Mouse (Mus musculus): ENCODE measurements around the gene Ms4a10. TPM values are rescaled to one million over a fixed set of nuclear protein-coding genes. Genes with fewer than 3 reads are reported as not detected.
A peak's percentile ranks its signal among the peaks of the same experiment; 100 is the strongest.

Gene Ms4a10
- polyA plus RNA-seq, 1 experiment from 2014 or later = not detected

- no peak overlapping the region for H3K4me3 ChIP-seq (ENCODE audit: low read depth, low read length)
- H3K36me3 ChIP-seq (ENCODE audit: control insufficient read depth, insufficient read depth, low read length) = peaks cover 10% of the 10 kb centered on the region; the same call in 1 of the 2 replicates
- ATAC-seq (ENCODE audit: insufficient number of reproducible peaks, insufficient read depth, low FRiP score, low read depth) = no peak
- no peaks in the 10 kb centered on the region for H3K9me3 ChIP-seq (ENCODE audit: control insufficient read depth, low read depth, low read length)
- H3K4me2 ChIP-seq (replicated peaks; ENCODE audit: low read depth, low read length) = no peak overlapping the region
- no peak overlapping the region for H3K27ac ChIP-seq (ENCODE audit: low read length)
- H3K9ac ChIP-seq (replicated peaks; ENCODE audit: low read depth, low read length) = no peak overlapping the region
- H3K4me1 ChIP-seq (ENCODE audit: control insufficient read depth, insufficient read depth, low read length) = peaks cover 12% of the 10 kb centered on the region
- WGBS = 22% methylated on average over 3 of the region's 3 CpGs
- no peaks in the 10 kb centered on the region for H3K27me3 ChIP-seq (ENCODE audit: control insufficient read depth, insufficient read depth, low read length)
These were observed 35.7 kb downstream of the Ms4a10 start for GRCm38 (mm10) chr19:10938771-10939170.

GRCm38 (mm10) chr19:10937110-10937563, 37.3 kb downstream of the Ms4a10 start, which contains the start of gene Ptgdr2:
TSS of gene Ptgdr2 (plus strand) at chr19:10937160.
- peaks cover 3% of the 10 kb centered on the region; the same call in 1 of the 2 replicates for H3K36me3 ChIP-seq (ENCODE audit: control insufficient read depth, insufficient read depth, low read length)
- 49% methylated on average over 5 of the region's 5 CpGs for WGBS
- no peak within 1 kb of the TSS for H3K9ac ChIP-seq (replicated peaks; ENCODE audit: low read depth, low read length)
- no peaks in the 10 kb centered on the region for H3K9me3 ChIP-seq (ENCODE audit: control insufficient read depth, low read depth, low read length)
- H3K4me1 ChIP-seq (ENCODE audit: control insufficient read depth, insufficient read depth, low read length) = peaks cover 12% of the 10 kb centered on the region
- H3K4me3 ChIP-seq (ENCODE audit: low read depth, low read length) = no peak within 1 kb of the TSS
- H3K4me2 ChIP-seq (replicated peaks; ENCODE audit: low read depth, low read length) = no peak within 1 kb of the TSS
- H3K27me3 ChIP-seq (ENCODE audit: control insufficient read depth, insufficient read depth, low read length) = no peaks in the 10 kb centered on the region
- no peak for ATAC-seq (ENCODE audit: insufficient number of reproducible peaks, insufficient read depth, low FRiP score, low read depth)
- H3K27ac ChIP-seq (ENCODE audit: low read length) = no peak within 1 kb of the TSS

- Histone ChIP-seq H3K27me3 (ENCODE audit: control insufficient read depth, insufficient read depth, low read length) (no peaks in the 10 kb centered on the region), H3K27ac (ENCODE audit: low read length) (no peak overlapping the region), H3K4me3 (ENCODE audit: low read depth, low read length) (no peak overlapping the region), H3K4me1 (ENCODE audit: control insufficient read depth, insufficient read depth, low read length) (peaks cover 8% of the 10 kb centered on the region), H3K36me3 (ENCODE audit: control insufficient read depth, insufficient read depth, low read length) (no peaks in the 10 kb centered on the region), H3K9me3 (ENCODE audit: control insufficient read depth, low read depth, low read length) (no peaks in the 10 kb centered on the region), H3K9ac (replicated peaks; ENCODE audit: low read depth, low read length) (no peak overlapping the region), H3K4me2 (replicated peaks; ENCODE audit: low read depth, low read length) (no peak overlapping the region)
- 89% methylated on average over 5 of the region's 5 CpGs for WGBS
- no peak for ATAC-seq (ENCODE audit: insufficient number of reproducible peaks, insufficient read depth, low FRiP score, low read depth)
These were observed 38.4 kb downstream of the Ms4a10 start for GRCm38 (mm10) chr19:10936077-10936476.

- no peaks in the 10 kb centered on the region for H3K9me3 ChIP-seq (ENCODE audit: control insufficient read depth, low read depth, low read length)
- 46% methylated on average over 5 of the region's 5 CpGs for WGBS
- H3K4me2 ChIP-seq (replicated peaks; ENCODE audit: low read depth, low read length) = no peak overlapping the region
- no peaks in the 10 kb centered on the region for H3K27me3 ChIP-seq (ENCODE audit: control insufficient read depth, insufficient read depth, low read length)
- ATAC-seq (ENCODE audit: insufficient number of reproducible peaks, insufficient read depth, low FRiP score, low read depth) = no peak
- H3K9ac ChIP-seq (replicated peaks; ENCODE audit: low read depth, low read length) = no peak overlapping the region
- H3K36me3 ChIP-seq (ENCODE audit: control insufficient read depth, insufficient read depth, low read length) = no peaks in the 10 kb centered on the region
- H3K4me1 ChIP-seq (ENCODE audit: control insufficient read depth, insufficient read depth, low read length) = peaks cover 1% of the 10 kb centered on the region; the same call in 1 of the 2 replicates
- H3K4me3 ChIP-seq (ENCODE audit: low read depth, low read length) = no peak overlapping the region
- H3K27ac ChIP-seq (ENCODE audit: low read length) = peak overlapping the region; percentile 39; the same call in 1 of the 2 replicates
These were observed 39.4 kb downstream of the Ms4a10 start for GRCm38 (mm10) chr19:10935029-10935428.

GRCm38 (mm10) chr19:10930641-10931040, 43.8 kb downstream of the Ms4a10 start:
- H3K36me3 ChIP-seq (ENCODE audit: control insufficient read depth, insufficient read depth, low read length) = no peaks in the 10 kb centered on the region
- no peak for ATAC-seq (ENCODE audit: insufficient number of reproducible peaks, insufficient read depth, low FRiP score, low read depth)
- no peaks in the 10 kb centered on the region; the same call in 1 of the 2 replicates for H3K9me3 ChIP-seq (ENCODE audit: control insufficient read depth, low read depth, low read length)
- WGBS = 61% methylated on average over 2 of the region's 2 CpGs
- H3K4me1 ChIP-seq (ENCODE audit: control insufficient read depth, insufficient read depth, low read length) = no peaks in the 10 kb centered on the region
- no peak overlapping the region for H3K4me3 ChIP-seq (ENCODE audit: low read depth, low read length)
- H3K27ac ChIP-seq (ENCODE audit: low read length) = no peak overlapping the region
- no peak overlapping the region for H3K9ac ChIP-seq (replicated peaks; ENCODE audit: low read depth, low read length)
- no peak overlapping the region for H3K4me2 ChIP-seq (replicated peaks; ENCODE audit: low read depth, low read length)
- no peaks in the 10 kb centered on the region for H3K27me3 ChIP-seq (ENCODE audit: control insufficient read depth, insufficient read depth, low read length)

- Histone ChIP-seq H3K36me3 (ENCODE audit: control insufficient read depth, insufficient read depth, low read length) (no peaks in the 10 kb centered on the region), H3K9ac (replicated peaks; ENCODE audit: low read depth, low read length) (no peak overlapping the region), H3K27ac (ENCODE audit: low read length) (no peak overlapping the region), H3K27me3 (ENCODE audit: control insufficient read depth, insufficient read depth, low read length) (no peaks in the 10 kb centered on the region), H3K4me3 (ENCODE audit: low read depth, low read length) (no peak overlapping the region), H3K4me1 (ENCODE audit: control insufficient read depth, insufficient read depth, low read length) (peaks cover 4% of the 10 kb centered on the region; the same call in 1 of the 2 replicates), H3K4me2 (replicated peaks; ENCODE audit: low read depth, low read length) (no peak overlapping the region), H3K9me3 (ENCODE audit: control insufficient read depth, low read depth, low read length) (no peaks in the 10 kb centered on the region; the same call in 1 of the 2 replicates)
- WGBS = 60% methylated on average over 4 of the region's 4 CpGs
- no peak for ATAC-seq (ENCODE audit: insufficient number of reproducible peaks, insufficient read depth, low FRiP score, low read depth)
These were observed 47.8 kb downstream of the Ms4a10 start for GRCm38 (mm10) chr19:10926666-10927065.

- no peak for ATAC-seq (ENCODE audit: insufficient number of reproducible peaks, insufficient read depth, low FRiP score, low read depth)
- Histone ChIP-seq H3K4me2 (replicated peaks; ENCODE audit: low read depth, low read length) (no peak overlapping the region), H3K9ac (replicated peaks; ENCODE audit: low read depth, low read length) (no peak overlapping the region), H3K27ac (ENCODE audit: low read length) (no peak overlapping the region), H3K36me3 (ENCODE audit: control insufficient read depth, insufficient read depth, low read length) (no peaks in the 10 kb centered on the region), H3K4me1 (ENCODE audit: control insufficient read depth, insufficient read depth, low read length) (peaks cover 4% of the 10 kb centered on the region; the same call in 1 of the 2 replicates), H3K27me3 (ENCODE audit: control insufficient read depth, insufficient read depth, low read length) (no peaks in the 10 kb centered on the region), H3K4me3 (ENCODE audit: low read depth, low read length) (no peak overlapping the region), H3K9me3 (ENCODE audit: control insufficient read depth, low read depth, low read length) (no peaks in the 10 kb centered on the region; the same call in 1 of the 2 replicates)
- WGBS = 53% methylated on average over 6 of the region's 6 CpGs
These were observed 48.3 kb downstream of the Ms4a10 start for GRCm38 (mm10) chr19:10926123-10926621.

- Histone ChIP-seq H3K9me3 (ENCODE audit: control insufficient read depth, low read depth, low read length) (no peaks in the 10 kb centered on the region; the same call in 1 of the 2 replicates), H3K4me1 (ENCODE audit: control insufficient read depth, insufficient read depth, low read length) (peaks cover 4% of the 10 kb centered on the region; the same call in 1 of the 2 replicates), H3K36me3 (ENCODE audit: control insufficient read depth, insufficient read depth, low read length) (no peaks in the 10 kb centered on the region), H3K4me2 (replicated peaks; ENCODE audit: low read depth, low read length) (no peak overlapping the region), H3K27me3 (ENCODE audit: control insufficient read depth, insufficient read depth, low read length) (no peaks in the 10 kb centered on the region), H3K9ac (replicated peaks; ENCODE audit: low read depth, low read length) (no peak overlapping the region), H3K4me3 (ENCODE audit: low read depth, low read length) (no peak overlapping the region), H3K27ac (ENCODE audit: low read length) (no peak overlapping the region)
- WGBS = 37% methylated on average over 4 of the region's 4 CpGs
- no peak for ATAC-seq (ENCODE audit: insufficient number of reproducible peaks, insufficient read depth, low FRiP score, low read depth)
These were observed 50.2 kb downstream of the Ms4a10 start for GRCm38 (mm10) chr19:10924220-10924619.

GRCm38 (mm10) chr19:10921058-10921457, 53.4 kb downstream of the Ms4a10 start:
- Histone ChIP-seq H3K27me3 (ENCODE audit: control insufficient read depth, insufficient read depth, low read length) (no peaks in the 10 kb centered on the region), H3K36me3 (ENCODE audit: control insufficient read depth, insufficient read depth, low read length) (no peaks in the 10 kb centered on the region), H3K4me2 (replicated peaks; ENCODE audit: low read depth, low read length) (no peak overlapping the region), H3K9ac (replicated peaks; ENCODE audit: low read depth, low read length) (no peak overlapping the region), H3K4me3 (ENCODE audit: low read depth, low read length) (no peak overlapping the region), H3K4me1 (ENCODE audit: control insufficient read depth, insufficient read depth, low read length) (peaks cover 4% of the 10 kb centered on the region; the same call in 1 of the 2 replicates), H3K9me3 (ENCODE audit: control insufficient read depth, low read depth, low read length) (no peaks in the 10 kb centered on the region), H3K27ac (ENCODE audit: low read length) (no peak overlapping the region)
- 70% methylated on average over 3 of the region's 3 CpGs for WGBS
- ATAC-seq (ENCODE audit: insufficient number of reproducible peaks, insufficient read depth, low FRiP score, low read depth) = no peak

All from stomach, embryonic 14.5 days (tissue).